Mouse (Mus musculus): ENCODE measurements around the gene Gm20388. TPM values are rescaled to one million over a fixed set of nuclear protein-coding genes. Genes with fewer than 3 reads are reported as not detected.

Gene Gm20388
- polyA plus RNA-seq, 1 experiment, result 0.36 TPM

- H3K4me1 ChIP-seq (ENCODE audit: control insufficient read depth), result no peaks in the 10 kb centered on the region
- no peak overlapping the region for H3K4me3 ChIP-seq (replicated peaks)
- TF ChIP-seq GATA1 (IDR thresholded peaks at IDR 0.05; ENCODE audit: low read length) (no peak), TAL1 (IDR thresholded peaks at IDR 0.05; ENCODE audit: low read length) (no peak)
- H3K36me3 ChIP-seq (ENCODE audit: control insufficient read depth), result peaks cover 81% of the 10 kb centered on the region
- H3K9me3 ChIP-seq (ENCODE audit: control insufficient read depth, low read length), result no peaks in the 10 kb centered on the region
- no peaks in the 10 kb centered on the region for H3K27me3 ChIP-seq (ENCODE audit: control insufficient read depth)
Observed at GRCm38 (mm10) chr8:123290166-123290565, 3379.5 kb downstream of the Gm20388 start.

GRCm38 (mm10) chr8:123290679-123291078 is 3380.0 kb downstream of the Gm20388 start:
- Histone ChIP-seq H3K36me3 (ENCODE audit: control insufficient read depth) (peaks cover 86% of the 10 kb centered on the region), H3K4me3 (replicated peaks) (no peak overlapping the region), H3K4me1 (ENCODE audit: control insufficient read depth) (no peaks in the 10 kb centered on the region), H3K9me3 (ENCODE audit: control insufficient read depth, low read length) (no peaks in the 10 kb centered on the region), H3K27me3 (ENCODE audit: control insufficient read depth) (no peaks in the 10 kb centered on the region)
- no peak for TF ChIP-seq TAL1 (IDR thresholded peaks at IDR 0.05; ENCODE audit: low read length)
- TF ChIP-seq GATA1 (IDR thresholded peaks at IDR 0.05; ENCODE audit: low read length), result no peak

- H3K36me3 ChIP-seq (ENCODE audit: control insufficient read depth), result peaks cover 91% of the 10 kb centered on the region
Observed at GRCm38 (mm10) chr8:123291716-123292115, 3381.1 kb downstream of the Gm20388 start.

GRCm38 (mm10) chr8:123292281-123292680 is 3381.6 kb downstream of the Gm20388 start:
- Histone ChIP-seq H3K4me3 (replicated peaks) (no peak overlapping the region), H3K36me3 (ENCODE audit: control insufficient read depth) (peaks cover 91% of the 10 kb centered on the region), H3K9me3 (ENCODE audit: control insufficient read depth, low read length) (no peaks in the 10 kb centered on the region), H3K4me1 (ENCODE audit: control insufficient read depth) (no peaks in the 10 kb centered on the region), H3K27me3 (ENCODE audit: control insufficient read depth) (no peaks in the 10 kb centered on the region)
- no peak for TF ChIP-seq GATA1 (IDR thresholded peaks at IDR 0.05; ENCODE audit: low read length)
- no peak for TF ChIP-seq TAL1 (IDR thresholded peaks at IDR 0.05; ENCODE audit: low read length)

More at GRCm38 (mm10) chr8:123291716-123292115, 3381.1 kb downstream of the Gm20388 start:
- H3K4me1 ChIP-seq (ENCODE audit: control insufficient read depth), result no peaks in the 10 kb centered on the region
- no peak for TF ChIP-seq TAL1 (IDR thresholded peaks at IDR 0.05; ENCODE audit: low read length)
- no peaks in the 10 kb centered on the region for H3K9me3 ChIP-seq (ENCODE audit: control insufficient read depth, low read length)
- no peak overlapping the region for H3K4me3 ChIP-seq (replicated peaks)
- H3K27me3 ChIP-seq (ENCODE audit: control insufficient read depth), result no peaks in the 10 kb centered on the region

GRCm38 (mm10) chr8:123292785-123293184 is 3382.1 kb downstream of the Gm20388 start:
- Histone ChIP-seq H3K9me3 (ENCODE audit: control insufficient read depth, low read length) (no peaks in the 10 kb centered on the region), H3K4me3 (replicated peaks) (no peak overlapping the region), H3K4me1 (ENCODE audit: control insufficient read depth) (no peaks in the 10 kb centered on the region), H3K27me3 (ENCODE audit: control insufficient read depth) (no peaks in the 10 kb centered on the region), H3K36me3 (ENCODE audit: control insufficient read depth) (peaks cover 90% of the 10 kb centered on the region)
- TF ChIP-seq TAL1 (IDR thresholded peaks at IDR 0.05; ENCODE audit: low read length), result no peak
- no peak for TF ChIP-seq GATA1 (IDR thresholded peaks at IDR 0.05; ENCODE audit: low read length)

- Histone ChIP-seq H3K36me3 (ENCODE audit: control insufficient read depth) (peaks cover 83% of the 10 kb centered on the region), H3K4me1 (ENCODE audit: control insufficient read depth) (no peaks in the 10 kb centered on the region)
Observed at GRCm38 (mm10) chr8:123298301-123298700, 3387.7 kb downstream of the Gm20388 start.

GRCm38 (mm10) chr8:123308738-123309137 is 3398.1 kb downstream of the Gm20388 start:
- no peaks in the 10 kb centered on the region; the same call in 1 of the 2 replicates for H3K4me1 ChIP-seq (ENCODE audit: control insufficient read depth)
- H3K27me3 ChIP-seq (ENCODE audit: control insufficient read depth), result no peaks in the 10 kb centered on the region
- no peaks in the 10 kb centered on the region for H3K9me3 ChIP-seq (ENCODE audit: control insufficient read depth, low read length)
- H3K4me3 ChIP-seq (replicated peaks), result no peak overlapping the region
- no peak for TF ChIP-seq TAL1 (IDR thresholded peaks at IDR 0.05; ENCODE audit: low read length)
- no peak for TF ChIP-seq GATA1 (IDR thresholded peaks at IDR 0.05; ENCODE audit: low read length)
- peaks cover 88% of the 10 kb centered on the region for H3K36me3 ChIP-seq (ENCODE audit: control insufficient read depth)

More at GRCm38 (mm10) chr8:123298301-123298700, 3387.7 kb downstream of the Gm20388 start:
- Histone ChIP-seq H3K27me3 (ENCODE audit: control insufficient read depth) (no peaks in the 10 kb centered on the region), H3K4me3 (replicated peaks) (no peak overlapping the region), H3K9me3 (ENCODE audit: control insufficient read depth, low read length) (no peaks in the 10 kb centered on the region)
- TF ChIP-seq GATA1 (IDR thresholded peaks at IDR 0.05; ENCODE audit: low read length) (no peak), TAL1 (IDR thresholded peaks at IDR 0.05; ENCODE audit: low read length) (no peak)

GRCm38 (mm10) chr8:123317781-123318466 is 3407.3 kb downstream of the Gm20388 start:
- H3K9me3 ChIP-seq (ENCODE audit: control insufficient read depth, low read length), result no peaks in the 10 kb centered on the region
- TF ChIP-seq GATA1 (IDR thresholded peaks at IDR 0.05; ENCODE audit: low read length), result no peak
- TF ChIP-seq TAL1 (IDR thresholded peaks at IDR 0.05; ENCODE audit: low read length), result no peak

GRCm38 (mm10) chr8:123318467-123318911 is 3407.8 kb downstream of the Gm20388 start, which contains the start of gene Fanca:
TSS of gene Fanca (minus strand) at chr8:123318576.
- Histone ChIP-seq H3K4me3 (replicated peaks) (peak within 1 kb of the TSS; percentile 90), H3K9me3 (ENCODE audit: control insufficient read depth, low read length) (no peaks in the 10 kb centered on the region), H3K4me1 (ENCODE audit: control insufficient read depth) (peaks cover 26% of the 10 kb centered on the region), H3K36me3 (ENCODE audit: control insufficient read depth) (peaks cover 16% of the 10 kb centered on the region), H3K27me3 (ENCODE audit: control insufficient read depth) (no peaks in the 10 kb centered on the region)
- TF ChIP-seq GATA1 (IDR thresholded peaks at IDR 0.05; ENCODE audit: low read length) (no peak), TAL1 (IDR thresholded peaks at IDR 0.05; ENCODE audit: low read length) (no peak)

More at GRCm38 (mm10) chr8:123317781-123318466, 3407.3 kb downstream of the Gm20388 start:
- Histone ChIP-seq H3K4me1 (ENCODE audit: control insufficient read depth) (peaks cover 26% of the 10 kb centered on the region), H3K27me3 (ENCODE audit: control insufficient read depth) (no peaks in the 10 kb centered on the region), H3K4me3 (replicated peaks) (peak overlapping the region; percentile 90), H3K36me3 (ENCODE audit: control insufficient read depth) (peaks cover 21% of the 10 kb centered on the region)

Data from erythroblast, embryonic 14.5 days (primary cell).